Mouse (Mus musculus) cerebellum, adult 9-11 months (tissue): Measurements from ENCODE around the gene Ifitm3.
"Not testable (repeated sequence)": the region's sequence is repeated elsewhere in the genome, so short reads cannot be mapped to it uniquely, and the experiment has no call there.

Experiments
- DNase-seq: peaks from one replicate; pipeline ENCODE4 v3.0.0; 2022

Gene Ifitm3

GRCm38 (mm10) chr7:141010593-141010992, at the start of gene Ifitm3:
TSS of gene Ifitm3 (minus strand) at chr7:141010770.
- DNase-seq: no peak

GRCm38 (mm10) chr7:141059929-141060328, 49.4 kb upstream of the Ifitm3 start:
- DNase-seq: no peak

GRCm38 (mm10) chr7:141058601-141059341, 48.2 kb upstream of the Ifitm3 start:
- peak; percentile 9 for DNase-seq

- DNase-seq: peak; percentile 29
These were observed 47.0 kb upstream of the Ifitm3 start for GRCm38 (mm10) chr7:141057541-141057940.

GRCm38 (mm10) chr7:141056976-141057375, 46.4 kb upstream of the Ifitm3 start:
- no peak for DNase-seq

- DNase-seq: no peak
These were observed 45.2 kb upstream of the Ifitm3 start for GRCm38 (mm10) chr7:141055785-141056184.

DNA sequence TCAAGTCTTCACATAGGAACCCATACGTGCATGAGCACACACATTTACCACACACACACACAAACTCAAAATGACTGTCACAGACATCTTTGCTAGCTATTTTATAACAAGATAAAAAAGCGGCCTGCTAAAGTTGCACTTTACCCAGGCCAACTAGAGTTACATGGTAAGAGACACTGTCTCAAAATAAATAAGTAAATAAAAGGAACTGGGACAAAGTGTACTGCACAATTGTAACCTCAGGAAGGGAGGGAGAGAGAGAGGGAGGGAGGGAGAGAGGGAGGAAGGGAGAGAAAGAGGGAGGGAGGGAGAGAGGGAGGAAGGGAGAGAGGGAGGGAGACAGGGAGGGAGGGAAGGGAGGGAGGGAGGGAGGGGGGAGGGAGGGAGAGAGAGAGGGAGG, 41.9 kb upstream of the Ifitm3 start:
- no peak for DNase-seq

- no peak for DNase-seq
These were observed 41.4 kb upstream of the Ifitm3 start for GRCm38 (mm10) chr7:141052016-141052415.

GRCm38 (mm10) chr7:141051060-141051685, 40.6 kb upstream of the Ifitm3 start:
- no peak for DNase-seq

GRCm38 (mm10) chr7:141049326-141049725, 38.8 kb upstream of the Ifitm3 start:
- DNase-seq: no peak

DNA sequence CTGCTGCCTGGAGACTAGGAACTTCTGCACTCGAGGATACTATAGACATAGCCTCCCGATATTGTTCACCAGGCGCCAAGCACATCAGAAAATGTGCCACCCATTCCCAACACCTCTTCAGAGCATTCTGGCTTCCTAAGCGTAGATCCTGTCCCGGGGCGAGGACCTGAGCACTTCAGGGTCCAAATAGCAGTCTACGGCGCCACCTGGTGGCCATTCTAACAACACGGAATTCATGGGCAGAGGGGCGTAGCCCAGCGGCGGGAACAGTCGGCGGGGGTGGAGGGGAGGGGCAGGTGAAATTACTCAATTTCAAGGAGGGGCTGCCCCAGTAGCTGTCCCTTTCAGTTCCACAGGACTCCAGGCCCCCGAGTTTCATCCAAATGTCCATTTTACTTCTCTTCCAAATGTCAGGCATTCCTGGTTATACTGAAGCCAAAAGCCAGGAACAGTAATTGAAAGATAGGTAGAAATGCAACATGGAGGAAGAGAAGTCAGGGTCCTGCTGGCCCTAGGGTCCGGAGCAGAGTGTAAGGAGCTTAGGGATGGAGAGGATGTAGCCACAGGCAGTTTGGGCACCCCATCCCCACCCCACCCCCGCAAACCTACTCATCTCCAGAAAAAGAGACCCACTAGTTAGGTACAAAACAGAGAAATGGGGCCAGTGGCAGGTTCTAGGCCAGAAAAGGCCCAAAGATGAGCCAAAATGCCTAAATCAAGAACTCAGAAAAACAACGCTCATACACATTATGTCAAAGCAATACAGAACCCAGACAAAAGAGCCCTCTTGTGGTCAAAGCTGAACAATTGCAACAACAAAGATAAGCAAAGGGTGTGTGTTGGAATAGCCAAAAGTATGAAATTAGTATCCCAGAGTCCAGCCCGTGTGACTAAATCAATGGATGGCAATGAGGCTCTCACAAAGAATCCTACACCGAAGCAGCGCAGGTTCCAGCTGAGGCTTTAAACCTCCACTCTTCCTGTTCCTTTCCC, 38.0 kb upstream of the Ifitm3 start:
- DNase-seq: peak; percentile 85

- DNase-seq: peak; percentile 77
These were observed 37.1 kb upstream of the Ifitm3 start for GRCm38 (mm10) chr7:141047581-141048225.

GRCm38 (mm10) chr7:141046931-141047580, 36.5 kb upstream of the Ifitm3 start:
- peak; percentile 25 for DNase-seq

DNA sequence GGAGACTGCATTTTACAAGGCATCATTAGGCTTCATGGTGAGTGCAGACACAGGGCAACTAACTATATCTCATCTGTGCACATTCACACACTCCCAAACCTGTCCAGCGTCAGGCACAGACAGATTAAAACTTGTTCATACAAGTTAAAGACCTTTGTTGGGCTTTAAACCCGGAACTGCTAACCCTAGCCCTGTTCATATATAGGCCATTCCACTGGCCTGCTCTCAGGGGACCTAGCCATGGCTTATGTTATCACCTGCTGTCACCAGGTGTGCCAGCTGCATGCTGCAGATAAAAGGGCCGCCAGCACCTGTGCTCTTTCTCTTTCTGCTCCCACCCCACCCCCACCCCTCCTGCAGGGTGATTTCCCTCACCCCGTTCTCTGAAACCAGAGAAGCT, 32.0 kb upstream of the Ifitm3 start:
- DNase-seq: no peak

- DNase-seq: peak; percentile 61
These were observed 31.1 kb upstream of the Ifitm3 start for GRCm38 (mm10) chr7:141041661-141042060.

GRCm38 (mm10) chr7:141040867-141041606, 30.5 kb upstream of the Ifitm3 start:
- DNase-seq: no peak

GRCm38 (mm10) chr7:141039386-141040107, 29.0 kb upstream of the Ifitm3 start:
- DNase-seq: no peak

DNA sequence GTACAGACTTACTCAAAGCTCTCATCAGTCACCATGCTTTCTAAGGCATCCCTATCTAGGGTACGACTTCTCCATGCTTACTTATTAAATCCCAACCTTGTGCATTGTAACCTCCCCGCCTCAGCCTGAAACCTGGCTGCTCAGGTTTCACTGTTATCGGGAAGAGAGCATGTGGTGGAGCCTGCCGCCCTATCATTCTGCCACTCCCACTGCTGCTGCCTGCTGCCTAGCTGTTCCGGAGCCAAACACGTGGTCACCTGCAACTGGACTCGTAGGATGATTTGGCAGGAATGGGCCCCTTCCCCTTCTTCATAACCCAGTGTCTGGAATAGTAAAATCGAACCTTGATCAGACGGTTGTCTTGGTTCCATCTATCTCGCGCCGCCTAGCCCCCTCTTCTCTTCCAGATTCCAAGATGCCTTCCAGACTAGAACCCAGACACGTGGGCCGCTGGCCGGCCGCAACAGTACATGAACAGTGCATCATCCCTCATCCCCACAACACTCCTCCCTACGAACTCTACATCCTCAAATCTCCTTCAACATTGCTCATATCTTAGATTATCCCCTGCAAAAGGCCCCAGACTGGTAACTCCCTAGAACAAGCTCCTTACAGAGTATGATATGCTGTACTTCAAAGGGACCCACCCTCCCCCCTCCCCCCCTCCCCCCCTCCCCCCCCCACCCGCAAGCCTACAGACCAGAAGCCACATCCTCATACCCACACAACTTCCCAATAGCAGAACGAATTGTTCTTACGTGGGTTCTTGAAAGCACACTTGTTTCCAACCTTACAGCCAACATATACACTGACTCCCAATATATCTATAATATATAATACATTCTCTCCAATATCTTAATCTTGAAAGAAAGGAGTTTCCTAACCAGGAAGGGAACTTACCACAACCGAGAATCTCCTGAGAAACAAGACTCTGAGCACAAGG, 27.8 kb upstream of the Ifitm3 start:
- DNase-seq: no peak

DNA sequence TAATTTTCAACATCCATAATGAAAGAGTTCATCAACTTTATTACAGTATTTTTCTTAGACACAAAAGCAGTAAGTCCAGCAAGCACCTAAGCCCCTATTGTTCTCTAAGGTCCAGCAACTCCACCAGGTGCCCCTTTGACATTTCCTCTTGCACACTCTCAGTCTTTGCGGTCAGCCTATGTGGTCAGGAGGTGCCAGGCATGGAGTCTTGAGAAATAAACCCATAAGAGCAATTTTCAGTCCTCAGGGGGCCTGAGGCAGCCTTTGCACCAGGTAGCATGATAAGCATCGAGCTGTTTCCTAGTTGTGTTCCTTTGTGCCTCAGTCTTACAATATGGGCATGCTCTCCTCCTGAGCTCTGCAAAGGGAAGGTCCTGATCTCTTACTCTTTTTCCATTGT, 26.1 kb upstream of the Ifitm3 start:
- not testable (repeated sequence) for DNase-seq
